Mouse (Mus musculus) megakaryocyte-erythroid progenitor cell, adult 5 weeks (primary cell): Measurements from ENCODE around the gene Col24a1. TPM values are rescaled to one million over a fixed set of nuclear protein-coding genes. Genes with fewer than 3 reads are reported as not detected.

ENCODE experiments used
- polyA plus RNA-seq: library from polyadenylated mRNA; stranded (reverse); fragments of >175 nt; gene quantifications from 2 replicates; pipeline ENCODE4 v1.2.3, GENCODE M21; 2012

The Col24a1 gene
- not detected in 2 replicates for polyA plus RNA-seq

GRCm38 (mm10) chr3:145292337-145293134 is at the start of gene Col24a1:
TSS of gene Col24a1 (plus strand) at chr3:145292472.

GRCm38 (mm10) chr3:145575743-145576481 is 283.6 kb downstream of the Col24a1 start, which contains the start of gene Znhit6:
TSS of gene Znhit6 (plus strand) at chr3:145576205.

Other genes starting within 250 kb of the Col24a1 start
- not detected in 2 replicates for gene Clca2, start 193.0 kb upstream of the Col24a1 start, polyA plus RNA-seq
- 1.5 and 1.7 TPM in 2 replicates for gene Odf2l, start 173.9 kb upstream of the Col24a1 start, polyA plus RNA-seq